Mouse (Mus musculus): ENCODE measurements at regions not wholly inside any gene's neighbourhood (a gene's known extent, or its start where the extent isn't known, plus 50 kb on each side); places are given as distances from the start of the nearest gene placed in this dataset.
A peak's percentile ranks its signal among the peaks of the same experiment; 100 is the strongest.
"Not testable (repeated sequence)": the region's sequence is repeated elsewhere in the genome, so short reads cannot be mapped to it uniquely, and the experiment has no call there.

GRCm38 (mm10) chr5:4312675-4313074 lies 120.5 kb downstream of the Mterf1b start:
- 89% methylated on average over 14 of the region's 14 CpGs for WGBS
- H3K9me3 ChIP-seq = no peaks in the 10 kb centered on the region
- no peak for ATAC-seq (ENCODE audit: low FRiP score)

GRCm38 (mm10) chr5:4322634-4323386 lies 130.6 kb downstream of the Mterf1b start:
- 87% methylated on average over 8 of the region's 8 CpGs for WGBS

More at GRCm38 (mm10) chr5:4312675-4313074, 120.5 kb downstream of the Mterf1b start:
- H3K9ac ChIP-seq = no peak overlapping the region
- H3K4me1 ChIP-seq = no peaks in the 10 kb centered on the region
- H3K27ac ChIP-seq = no peak overlapping the region
- no peak overlapping the region for H3K4me2 ChIP-seq
- H3K27me3 ChIP-seq = no peaks in the 10 kb centered on the region
- H3K4me3 ChIP-seq (replicated peaks) = no peak overlapping the region
- H3K36me3 ChIP-seq (replicated peaks) = no peaks in the 10 kb centered on the region

DNA sequence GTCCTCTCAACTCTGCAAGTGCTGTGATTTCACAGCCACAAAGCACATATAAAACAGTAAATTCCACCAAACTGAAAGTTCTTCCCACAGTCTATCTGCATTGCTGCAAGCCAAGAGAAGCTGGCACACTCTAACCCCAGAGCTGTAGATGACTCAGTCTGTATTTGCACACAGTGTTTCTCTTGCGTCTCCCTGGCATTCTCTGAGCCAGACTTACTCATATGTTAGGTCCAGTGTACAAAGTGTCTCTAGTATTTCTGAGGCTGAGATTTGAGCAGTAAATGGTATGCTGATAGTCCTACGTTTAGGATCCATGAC lies 131.2 kb downstream of the Mterf1b start:
- Histone ChIP-seq H3K4me2 (no peak overlapping the region), H3K9me3 (no peaks in the 10 kb centered on the region), H3K27me3 (no peaks in the 10 kb centered on the region), H3K4me1 (no peaks in the 10 kb centered on the region), H3K9ac (no peak overlapping the region), H3K27ac (no peak overlapping the region), H3K36me3 (replicated peaks) (no peaks in the 10 kb centered on the region), H3K4me3 (replicated peaks) (no peak overlapping the region)
- no peak for ATAC-seq (ENCODE audit: low FRiP score)
- 86% methylated on average over 2 of the region's 2 CpGs for WGBS

More at GRCm38 (mm10) chr5:4322634-4323386, 130.6 kb downstream of the Mterf1b start:
- Histone ChIP-seq H3K4me2 (no peak overlapping the region), H3K27ac (no peak overlapping the region), H3K27me3 (no peaks in the 10 kb centered on the region), H3K4me3 (replicated peaks) (no peak overlapping the region), H3K4me1 (no peaks in the 10 kb centered on the region), H3K9me3 (no peaks in the 10 kb centered on the region), H3K36me3 (replicated peaks) (no peaks in the 10 kb centered on the region), H3K9ac (no peak overlapping the region)
- ATAC-seq (ENCODE audit: low FRiP score) = no peak

GRCm38 (mm10) chr5:4325813-4326212 lies 133.6 kb downstream of the Mterf1b start:
- no peaks in the 10 kb centered on the region for H3K4me1 ChIP-seq
- H3K9ac ChIP-seq = no peak overlapping the region
- no peaks in the 10 kb centered on the region for H3K27me3 ChIP-seq
- no peak overlapping the region for H3K4me3 ChIP-seq (replicated peaks)
- H3K4me2 ChIP-seq = no peak overlapping the region
- H3K27ac ChIP-seq = no peak overlapping the region
- H3K9me3 ChIP-seq = no peaks in the 10 kb centered on the region
- no peaks in the 10 kb centered on the region for H3K36me3 ChIP-seq (replicated peaks)
- no peak for ATAC-seq (ENCODE audit: low FRiP score)
- 34% methylated on average over 3 of the region's 3 CpGs for WGBS

DNA sequence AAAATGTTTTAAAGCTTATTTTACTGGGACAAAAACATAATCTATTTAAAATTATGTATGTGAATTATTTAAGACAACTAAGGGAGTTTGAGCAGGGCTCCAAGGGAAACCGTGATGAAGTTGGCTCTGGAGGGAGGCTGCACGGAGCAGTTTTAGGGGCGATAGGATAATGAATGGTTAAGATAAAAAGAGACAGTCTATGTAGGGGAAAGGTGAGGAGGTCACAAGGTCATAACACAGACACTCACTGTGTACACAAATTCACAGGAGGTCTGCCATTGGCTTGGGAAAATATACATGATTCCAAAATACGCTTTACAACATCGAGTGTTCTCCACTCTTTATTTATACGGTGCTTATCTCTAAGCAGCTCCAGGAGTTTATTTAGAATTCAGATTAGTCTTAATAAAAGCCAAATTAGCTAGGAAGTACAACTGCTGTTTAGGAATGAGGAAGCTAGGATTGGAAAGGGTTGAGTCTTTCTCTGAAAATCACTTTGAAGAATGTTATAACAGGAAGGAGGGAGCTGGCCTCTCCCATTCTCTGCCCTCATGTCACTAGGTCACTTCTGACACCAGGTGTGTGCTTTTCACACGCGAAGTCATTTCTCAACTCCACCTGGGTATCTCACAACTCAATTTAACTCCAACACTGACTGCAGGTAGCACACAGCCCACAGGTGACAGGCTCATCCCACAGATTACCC lies 134.3 kb downstream of the Mterf1b start:
- H3K27me3 ChIP-seq = no peaks in the 10 kb centered on the region
- H3K4me2 ChIP-seq = no peak overlapping the region
- H3K4me3 ChIP-seq (replicated peaks) = no peak overlapping the region
- no peak for ATAC-seq (ENCODE audit: low FRiP score)
- 64% methylated on average over 8 of the region's 8 CpGs for WGBS
- H3K9me3 ChIP-seq = no peaks in the 10 kb centered on the region
- H3K4me1 ChIP-seq = no peaks in the 10 kb centered on the region
- no peak overlapping the region for H3K27ac ChIP-seq
- H3K9ac ChIP-seq = no peak overlapping the region
- H3K36me3 ChIP-seq (replicated peaks) = no peaks in the 10 kb centered on the region

DNA sequence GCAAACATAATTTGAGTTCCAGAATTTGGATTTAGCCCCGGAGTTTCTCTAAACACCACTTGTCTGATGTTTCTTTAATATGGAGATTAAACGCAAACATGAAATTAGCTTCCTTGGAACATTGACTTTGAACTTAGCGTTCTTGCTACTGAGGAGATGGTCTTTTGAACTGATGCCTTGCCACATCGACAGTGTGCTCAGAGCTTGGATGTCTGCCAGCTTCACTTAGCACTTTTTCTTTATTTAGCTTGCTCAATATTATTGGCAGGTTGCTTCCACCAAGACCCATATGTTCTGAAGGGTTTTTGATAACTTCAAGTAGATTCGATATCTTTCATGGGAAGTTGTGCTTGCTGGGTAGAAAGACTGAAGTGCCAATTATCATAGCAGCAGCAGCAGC lies 143.5 kb downstream of the Mterf1b start:
- Histone ChIP-seq H3K4me3 (replicated peaks) (no peak overlapping the region), H3K27ac (no peak overlapping the region), H3K4me2 (no peak overlapping the region), H3K9me3 (no peaks in the 10 kb centered on the region), H3K4me1 (no peaks in the 10 kb centered on the region), H3K36me3 (replicated peaks) (no peaks in the 10 kb centered on the region), H3K27me3 (no peaks in the 10 kb centered on the region), H3K9ac (no peak overlapping the region)
- 59% methylated on average over 5 of the region's 5 CpGs for WGBS
- no peak for ATAC-seq (ENCODE audit: low FRiP score)

DNA sequence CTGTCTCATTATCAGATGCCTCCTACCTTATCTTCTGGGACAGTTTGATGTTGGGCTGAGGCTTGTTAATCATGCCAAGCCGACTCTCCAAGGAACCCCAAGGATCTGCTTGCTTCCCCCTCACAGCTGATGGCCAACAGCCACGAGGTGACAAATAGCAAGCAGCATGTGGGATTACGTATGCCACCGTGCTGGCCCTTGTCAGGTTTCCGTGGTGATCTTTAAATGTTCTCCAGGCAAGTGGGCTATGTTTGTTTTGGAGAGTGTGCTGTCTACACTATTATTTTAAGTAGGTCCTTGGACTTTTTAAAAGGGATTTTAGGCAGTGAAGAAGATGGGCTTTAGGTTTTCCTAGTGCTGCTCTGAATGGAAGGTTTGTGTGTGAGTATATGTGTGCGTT lies 149.8 kb downstream of the Mterf1b start:
- H3K4me2 ChIP-seq = no peak overlapping the region
- no peaks in the 10 kb centered on the region for H3K27me3 ChIP-seq
- 47% methylated on average over 6 of the region's 6 CpGs for WGBS
- H3K36me3 ChIP-seq (replicated peaks) = no peaks in the 10 kb centered on the region
- no peak overlapping the region for H3K9ac ChIP-seq
- H3K9me3 ChIP-seq = no peaks in the 10 kb centered on the region
- peaks cover 8% of the 10 kb centered on the region for H3K4me1 ChIP-seq
- no peak overlapping the region for H3K27ac ChIP-seq
- ATAC-seq (ENCODE audit: low FRiP score) = no peak
- no peak overlapping the region for H3K4me3 ChIP-seq (replicated peaks)

- Histone ChIP-seq H3K9ac (no peak overlapping the region), H3K36me3 (replicated peaks) (no peaks in the 10 kb centered on the region), H3K9me3 (no peaks in the 10 kb centered on the region), H3K27me3 (no peaks in the 10 kb centered on the region), H3K4me3 (replicated peaks) (no peak overlapping the region), H3K4me1 (peaks cover 8% of the 10 kb centered on the region), H3K27ac (no peak overlapping the region), H3K4me2 (no peak overlapping the region)
- WGBS = 97% methylated on average over 2 of the region's 2 CpGs
- ATAC-seq (ENCODE audit: low FRiP score) = no peak
Measured at GRCm38 (mm10) chr5:4344458-4344857, 152.3 kb downstream of the Mterf1b start.

- ATAC-seq (ENCODE audit: low FRiP score) = no peak
- Histone ChIP-seq H3K9me3 (no peaks in the 10 kb centered on the region), H3K36me3 (replicated peaks) (no peaks in the 10 kb centered on the region), H3K27me3 (no peaks in the 10 kb centered on the region), H3K4me1 (no peaks in the 10 kb centered on the region), H3K4me2 (no peak overlapping the region), H3K4me3 (replicated peaks) (no peak overlapping the region), H3K9ac (no peak overlapping the region), H3K27ac (no peak overlapping the region)
- WGBS = 88% methylated on average over 4 of the region's 4 CpGs
Measured at GRCm38 (mm10) chr5:4348334-4348733, 156.2 kb downstream of the Mterf1b start.

- no peaks in the 10 kb centered on the region for H3K9me3 ChIP-seq
- 86% methylated on average over 2 of the region's 2 CpGs for WGBS
- no peaks in the 10 kb centered on the region for H3K27me3 ChIP-seq
- peaks cover under 1% of the 10 kb centered on the region; the same call in 1 of the 2 replicates for H3K4me1 ChIP-seq
- ATAC-seq (ENCODE audit: low FRiP score) = no peak
- no peak overlapping the region for H3K4me2 ChIP-seq
- no peak overlapping the region for H3K4me3 ChIP-seq (replicated peaks)
- no peak overlapping the region for H3K27ac ChIP-seq
- no peak overlapping the region for H3K9ac ChIP-seq
- no peaks in the 10 kb centered on the region for H3K36me3 ChIP-seq (replicated peaks)
Measured at GRCm38 (mm10) chr5:4349943-4350342, 157.8 kb downstream of the Mterf1b start.

DNA sequence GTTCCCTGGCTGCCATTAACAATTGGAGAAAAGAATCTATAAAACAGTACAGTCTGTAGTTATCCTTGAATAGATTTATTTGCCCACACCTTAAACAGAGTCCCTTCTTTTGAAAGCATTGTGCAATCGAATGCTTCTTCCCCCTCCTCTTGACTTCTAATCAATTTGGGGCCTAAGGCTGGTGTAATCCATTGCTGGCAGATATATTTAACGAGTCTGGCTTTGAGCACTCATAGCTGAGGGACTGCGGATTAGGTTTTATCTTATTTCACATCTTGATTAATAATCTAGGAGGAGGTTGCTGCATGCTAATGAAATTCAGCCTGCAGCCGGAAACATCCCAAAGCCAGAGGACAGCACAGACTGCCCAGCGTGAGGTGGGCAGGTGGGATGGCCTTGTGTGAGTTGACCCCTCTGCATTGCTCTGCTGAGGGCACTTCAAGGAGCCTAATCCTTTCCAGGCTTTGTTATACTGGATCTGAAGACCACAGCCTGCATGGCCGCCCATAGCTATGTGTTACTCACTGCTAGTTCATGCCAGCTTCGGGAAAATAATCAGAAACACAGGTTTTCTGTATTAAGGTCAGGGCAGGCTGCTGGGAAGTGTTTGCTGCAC lies 163.6 kb downstream of the Mterf1b start:
- Histone ChIP-seq H3K27ac (no peak overlapping the region), H3K4me3 (replicated peaks) (no peak overlapping the region), H3K27me3 (no peaks in the 10 kb centered on the region), H3K4me2 (no peak overlapping the region), H3K36me3 (replicated peaks) (no peaks in the 10 kb centered on the region), H3K4me1 (peaks cover 10% of the 10 kb centered on the region; the same call in 1 of the 2 replicates), H3K9me3 (no peaks in the 10 kb centered on the region), H3K9ac (no peak overlapping the region)
- 34% methylated on average over 7 of the region's 7 CpGs for WGBS
- 0 out of 2 replicates have a peak, but pooled peaks have one; percentile 39 for ATAC-seq (ENCODE audit: low FRiP score)

DNA sequence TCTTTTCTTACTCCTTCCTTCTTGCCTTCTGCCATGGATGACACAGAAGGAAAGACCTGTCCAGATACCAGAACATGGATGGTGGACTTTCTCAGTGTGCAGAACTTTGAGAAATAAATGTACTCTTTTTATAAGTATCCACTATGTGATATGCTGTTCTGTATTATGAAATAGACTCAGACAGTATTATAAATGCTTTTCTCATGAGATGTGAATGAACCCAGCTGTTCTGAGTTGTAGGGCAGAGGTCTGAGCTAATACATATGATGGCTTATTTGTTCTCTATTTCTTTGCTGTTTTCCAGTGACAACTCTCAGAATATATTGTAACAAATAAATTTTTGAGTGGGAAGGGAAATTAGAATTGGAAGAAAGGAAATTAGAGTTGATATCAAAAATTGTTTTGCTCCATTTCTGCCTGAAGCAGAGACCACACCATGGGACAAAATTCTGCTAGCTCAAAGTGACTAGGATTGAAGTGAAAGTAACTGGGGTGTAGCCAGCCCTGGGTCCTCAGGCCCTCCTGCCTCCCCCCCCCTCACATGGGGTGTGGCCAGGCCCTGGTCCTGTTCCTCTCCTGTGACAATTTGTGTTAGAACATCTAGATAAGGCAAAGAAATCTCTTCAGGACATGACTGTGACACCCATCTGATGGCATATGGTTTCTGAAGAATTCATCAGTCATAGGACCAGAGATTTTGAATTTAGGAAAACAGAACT lies 164.5 kb downstream of the Mterf1b start:
- H3K27me3 ChIP-seq; H3K9ac ChIP-seq; H3K36me3 ChIP-seq (replicated peaks); ATAC-seq (ENCODE audit: low FRiP score); H3K27ac ChIP-seq; H3K9me3 ChIP-seq; H3K4me2 ChIP-seq; H3K4me3 ChIP-seq (replicated peaks): not testable (repeated sequence)
- H3K4me1 ChIP-seq = peaks cover 10% of the 10 kb centered on the region; the same call in 1 of the 2 replicates

Measured in forebrain, embryonic 12.5 days (tissue).